Mouse (Mus musculus) lung, postnatal 0 days (tissue): Measurements from ENCODE around the gene Erp29.
"Not testable (repeated sequence)": the region's sequence is repeated elsewhere in the genome, so short reads cannot be mapped to it uniquely, and the experiment has no call there.

ENCODE experiments used
- CTCF ChIP-seq: IDR thresholded peaks from 2 replicates; pipeline ENCODE4 v1.5.1; 2016; ENCODE audit warnings: antibody characterized with exemption, mild to moderate bottlenecking
- EP300 ChIP-seq: IDR thresholded peaks from 2 replicates; pipeline ENCODE4 v1.6.1; 2016; ENCODE audit warnings: antibody characterized with exemption, mild to moderate bottlenecking, control low read depth

- TF ChIP-seq CTCF, EP300: not testable (repeated sequence)
Observed at GRCm38 (mm10) chr5:121501424-121501996, 49.2 kb upstream of the Erp29 start.
